Mouse (Mus musculus): Measurements from ENCODE around the gene Palm.

The Palm gene

GRCm38 (mm10) chr10:79855558-79856184 lies 62.3 kb downstream of the Palm start:
- DNase-seq (ENCODE audit: low read depth, low spot score): no peak

GRCm38 (mm10) chr10:79856280-79856679 lies 62.9 kb downstream of the Palm start:
- no peak for DNase-seq (ENCODE audit: low read depth, low spot score)

- DNase-seq (ENCODE audit: low read depth, low spot score): no peak
Observed at GRCm38 (mm10) chr10:79856704-79857451, 63.5 kb downstream of the Palm start.

- DNase-seq (ENCODE audit: low read depth, low spot score): no peak
Observed at GRCm38 (mm10) chr10:79857452-79857811, 64.1 kb downstream of the Palm start.

- no peak for DNase-seq (ENCODE audit: low read depth, low spot score)
Observed at GRCm38 (mm10) chr10:79857894-79858293, 64.5 kb downstream of the Palm start.

GRCm38 (mm10) chr10:79858416-79859074 lies 65.2 kb downstream of the Palm start:
- DNase-seq (ENCODE audit: low read depth, low spot score): no peak

GRCm38 (mm10) chr10:79859116-79859515 lies 65.7 kb downstream of the Palm start:
- DNase-seq (ENCODE audit: low read depth, low spot score): no peak

- no peak for DNase-seq (ENCODE audit: low read depth, low spot score)
Observed at GRCm38 (mm10) chr10:79860079-79860911, 66.9 kb downstream of the Palm start.

GRCm38 (mm10) chr10:79861230-79862048 lies 68.1 kb downstream of the Palm start:
- no peak for DNase-seq (ENCODE audit: low read depth, low spot score)

- DNase-seq (ENCODE audit: low read depth, low spot score): no peak
Observed at GRCm38 (mm10) chr10:79862049-79862788, 68.8 kb downstream of the Palm start.

- no peak for DNase-seq (ENCODE audit: low read depth, low spot score)
Observed at GRCm38 (mm10) chr10:79862925-79863324, 69.6 kb downstream of the Palm start.

- DNase-seq (ENCODE audit: low read depth, low spot score): no peak
Observed at GRCm38 (mm10) chr10:79864351-79865188, 71.2 kb downstream of the Palm start.

- no peak for DNase-seq (ENCODE audit: low read depth, low spot score)
Observed at GRCm38 (mm10) chr10:79865189-79865601, 71.8 kb downstream of the Palm start.

- DNase-seq (ENCODE audit: low read depth, low spot score): no peak
Observed at GRCm38 (mm10) chr10:79865801-79866295, 72.5 kb downstream of the Palm start.

- DNase-seq (ENCODE audit: low read depth, low spot score): no peak
Observed at GRCm38 (mm10) chr10:79866601-79867000, 73.2 kb downstream of the Palm start.

All from brain, embryonic 18.5 days (tissue).